In the genomic region with DNA sequence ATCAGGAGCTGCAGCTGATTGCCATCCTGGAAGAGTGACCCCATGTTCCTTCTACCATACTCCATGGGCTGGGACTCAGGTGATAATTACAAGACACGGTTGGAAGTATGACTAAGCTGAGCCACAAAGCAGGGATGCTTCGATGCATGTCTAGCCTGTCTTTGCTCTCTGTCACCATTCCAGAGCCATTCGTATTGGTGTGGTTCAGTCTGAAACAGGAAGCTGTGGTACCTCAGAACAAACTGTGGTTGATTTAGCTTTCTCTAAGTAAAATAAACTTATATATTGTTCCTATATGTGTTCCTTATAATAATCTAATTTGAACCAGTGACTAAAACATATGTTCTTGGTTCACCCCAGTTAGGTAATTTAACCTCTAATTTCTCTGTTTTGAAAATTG, we compare ENCODE assay signal across 18 mouse cellular contexts.
DNase-seq lines count a peak whose midpoint lies in the region; ATAC-seq lines count a peak whose summit lies in the region.
"Had no signal": no experiment of that assay in that cellular context is flagged by ENCODE, and none has a peak within 500 bp of the region (broad histone marks: within the 10 kb centered on the region; RNA-seq: fewer than 3 reads in every experiment).

No protein-coding gene starts in this region.

- ATAC-seq in megakaryocyte, adult 5-6 weeks (ENCODE audit: poor library complexity, severe bottlenecking) = peak; percentile 64
- no peak for ATAC-seq in erythroblast, adult 5-6 weeks (replicated peaks; ENCODE audit: low FRiP score, poor library complexity, severe bottlenecking)
- ATAC-seq: forebrain, embryonic 16.5 days; hindbrain, embryonic 16.5 days; liver, embryonic 12.5 days; midbrain, embryonic 16.5 days had no signal

- H3K27me3 ChIP-seq in splenic B cell, adult 2 months (ENCODE audit: control insufficient read depth, insufficient read depth, low read length, poor library complexity, severe bottlenecking) = no peaks in the 10 kb centered on the region
- H3K27me3 ChIP-seq: liver, embryonic 12.5 days; lung, embryonic 15.5 days; neural tube, embryonic 13.5 days; stomach, embryonic 15.5 days had no signal

- intact Hi-C loops in gastrocnemius, postnatal 14 days (cut with DNase I; ENCODE audit: low total_unique reads) = no loop called here

- peak; percentile 35 for DNase-seq in thymus, postnatal 14 days
- DNase-seq in thymus, adult 18-20 months = no peak
- peak; percentile 7 for DNase-seq in Muller cell, postnatal 12 days (ENCODE audit: inconsistent ontology term)
- peak; percentile 59 for DNase-seq in splenic B cell, adult 2 months (ENCODE audit: low read depth, low spot score)
- DNase-seq in gastrocnemius, postnatal 14 days = no peak
- DNase-seq in lung, postnatal 10 days = no peak
- DNase-seq: cerebellum, postnatal 25 days; right cerebral cortex, postnatal 4 days had no signal

- H3K36me3 ChIP-seq in splenic B cell, adult 2 months (ENCODE audit: control insufficient read depth, insufficient read depth, low read length, poor library complexity, severe bottlenecking) = no peaks in the 10 kb centered on the region
- H3K36me3 ChIP-seq: heart, embryonic 10.5 days; liver, embryonic 12.5 days; lung, embryonic 15.5 days; neural tube, embryonic 13.5 days; stomach, embryonic 15.5 days had no signal

Comparison
In these comparisons a context has a peak if more than half of its experiments do, and no peak if none do; other contexts are left out.
1. DNase-seq: peak in thymus, postnatal 14 days (single experiment), Muller cell, postnatal 12 days (single experiment) and splenic B cell, adult 2 months (single experiment); none in thymus, adult 18-20 months (0 of 2), gastrocnemius, postnatal 14 days (single experiment) and lung, postnatal 10 days (single experiment).